Comparison of ENCODE assay signal across 17 mouse cellular contexts in the genomic region with DNA sequence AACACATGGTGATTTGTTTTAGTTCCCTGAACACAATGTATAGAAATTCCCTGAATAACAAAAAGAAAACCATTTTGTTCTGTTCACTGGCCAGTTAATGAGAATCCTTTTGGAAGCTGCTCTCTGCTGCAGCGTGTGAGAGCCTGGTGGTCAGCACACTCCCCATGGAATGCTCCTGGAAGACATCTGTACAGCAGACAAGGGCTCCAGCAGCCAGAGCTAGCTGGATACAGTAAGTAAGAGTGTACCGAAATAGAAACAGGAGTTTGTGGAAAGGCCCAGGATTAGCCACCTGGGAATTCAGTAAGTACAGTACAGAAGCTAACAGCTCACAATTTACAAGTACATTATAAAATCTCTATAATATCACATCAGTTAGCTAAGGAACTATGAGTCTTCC.
"Had no signal": no experiment of that assay in that cellular context is flagged by ENCODE, and none has a peak within 500 bp of the region (broad histone marks: within the 10 kb centered on the region; RNA-seq: fewer than 3 reads in every experiment).

No protein-coding gene starts in this region.

- H3K27ac ChIP-seq: kidney, embryonic 15.5 days; left cerebral cortex, adult 2 months; liver, embryonic 13.5 days; neural tube, embryonic 12.5 days; stomach, embryonic 15.5 days had no signal

- H3K9me3 ChIP-seq: kidney, embryonic 15.5 days; liver, embryonic 13.5 days; neural tube, embryonic 12.5 days; stomach, embryonic 15.5 days had no signal

- H3K9ac ChIP-seq: kidney, embryonic 15.5 days; liver, embryonic 13.5 days; neural tube, embryonic 12.5 days; stomach, embryonic 15.5 days had no signal

- H3K27me3 ChIP-seq: kidney, embryonic 15.5 days; liver, embryonic 13.5 days; neural tube, embryonic 12.5 days; stomach, embryonic 15.5 days had no signal

- H3K4me2 ChIP-seq: kidney, embryonic 15.5 days; liver, embryonic 13.5 days; midbrain, embryonic 11.5 days; neural tube, embryonic 12.5 days; stomach, embryonic 15.5 days had no signal

- DNase-seq: kidney, postnatal 10 days; kidney, postnatal 36 days; layer of hippocampus, postnatal 36 days; liver, embryonic 13.5 days; lung, adult 2 months; lung, postnatal 14 days; lung, postnatal 4 days; midbrain, embryonic 14.5 days; retina, postnatal 1 day; right cerebral cortex, postnatal 25 days; spleen, adult 18-20 months; thymus, postnatal 25 days had no signal

- H3K4me3 ChIP-seq: kidney, embryonic 15.5 days; left cerebral cortex, adult 2 months; liver, embryonic 13.5 days; neural tube, embryonic 12.5 days; stomach, embryonic 15.5 days had no signal

- H3K4me1 ChIP-seq: kidney, embryonic 15.5 days; liver, embryonic 13.5 days; neural tube, embryonic 12.5 days; stomach, embryonic 15.5 days had no signal
